Mouse (Mus musculus): ENCODE data around the gene Trank1. TPM values are rescaled to one million over a fixed set of nuclear protein-coding genes. Genes with fewer than 3 reads are reported as not detected.

Gene Trank1
- total and polyA plus RNA-seq, 3 experiments: 0.13 to 0.66 (median 0.34) TPM

- DNase-seq (ENCODE audit: extremely low read depth): no peak
These were observed 39.2 kb upstream of the Trank1 start for GRCm38 (mm10) chr9:111272356-111272755.

GRCm38 (mm10) chr9:111272996-111273785 is 38.3 kb upstream of the Trank1 start:
- dilution Hi-C loops (cut with MboI; ENCODE audit: extremely low pct_ligation_motif_present, extremely low pct_unique_long_range_greater_than_20kb, low sequenced_read_pairs) (no loop called here), in situ Hi-C loops (cut with MboI; ENCODE audit: low pct_ligation_motif_present, low pct_unique_long_range_greater_than_20kb, low sequenced_read_pairs) (loop anchor here (10.0 kb wide), 1 partner anchor 192 kb away; no protein-coding TSS in a partner anchor)
- no peak for TF ChIP-seq BHLHE40 (IDR thresholded peaks at IDR 0.05; ENCODE audit: low read depth, low read length)
- peak; percentile 13; the same call in 1 of the 2 replicates for TF ChIP-seq SIN3A (IDR thresholded peaks at IDR 0.05; ENCODE audit: low read length)
- Histone ChIP-seq H3K4me3 (replicated peaks in 1 of 3; ENCODE audit: low read depth in 2 of 3, low read length in 2 of 3, poor library complexity in 1 of 3) (peak overlapping the region; percentile 74 to 92 (median 82)), H3K9me3 (replicated peaks; ENCODE audit: low read length) (no peaks in the 10 kb centered on the region), H3K36me3 (replicated peaks in 1 of 2; ENCODE audit: control insufficient read depth in 1 of 2, insufficient read depth in 1 of 2, low read length in 1 of 2) (peaks cover 5 to 35% of the 10 kb centered on the region in 2 experiments), H3K79me2 (replicated peaks; ENCODE audit: control insufficient read depth, extremely low read depth, insufficient read depth, poor library complexity, severe bottlenecking) (peaks cover 61% of the 10 kb centered on the region), H3K27me3 (replicated peaks) (no peaks in the 10 kb centered on the region), H3K4me2 (ENCODE audit: insufficient read depth, low read depth, poor library complexity, severe bottlenecking) (peak overlapping the region; percentile 94), H3K9ac (ENCODE audit: insufficient read depth, low read depth) (peak overlapping the region; percentile 81), H3K4me1 (ENCODE audit: control insufficient read depth in 1 of 2, insufficient read depth in 2 of 2) (peaks cover 9 to 50% of the 10 kb centered on the region in 2 experiments; a peak in 3 of 4 replicates), H3K27ac (ENCODE audit: insufficient read depth, low read depth) (no peak overlapping the region)
- no peak for DNase-seq (ENCODE audit: extremely low read depth)

More at GRCm38 (mm10) chr9:111272356-111272755, 39.2 kb upstream of the Trank1 start:
- TF ChIP-seq ZC3H11A (IDR thresholded peaks at IDR 0.05; ENCODE audit: low read depth, low read length): no peak
- TF ChIP-seq IRF4 (IDR thresholded peaks at IDR 0.05; ENCODE audit: low read depth, low read length): no peak
- TF ChIP-seq SMC3 (IDR thresholded peaks at IDR 0.05; ENCODE audit: low read depth, low read length): no peak
- TF ChIP-seq POLR2A (IDR thresholded peaks at IDR 0.05; ENCODE audit: low read depth, low read length): no peak
- no peak for TF ChIP-seq MXI1 (IDR thresholded peaks at IDR 0.05; ENCODE audit: low read depth, low read length)
- TF ChIP-seq NRF1 (IDR thresholded peaks at IDR 0.05; ENCODE audit: low read depth, low read length): no peak
- no peak for TF ChIP-seq JUN (IDR thresholded peaks at IDR 0.05; ENCODE audit: insufficient read depth, low read depth, low read length)
- no peak for TF ChIP-seq GABPA (IDR thresholded peaks at IDR 0.05; ENCODE audit: insufficient replicate concordance, low read depth, low read length)
- no peak for TF ChIP-seq TCF12 (IDR thresholded peaks at IDR 0.05; ENCODE audit: low read depth, low read length)
- TF ChIP-seq ETS1 (conservative IDR thresholded peaks at IDR 0.05; ENCODE audit: low read depth, low read length): no peak
- no peak for TF ChIP-seq CTCF (conservative IDR thresholded peaks at IDR 0.05 in 1 of 2, IDR thresholded peaks at IDR 0.05 in 1 of 2; ENCODE audit: low read depth in 2 of 2, low read length in 2 of 2)
- no peak for TF ChIP-seq EP300 (IDR thresholded peaks at IDR 0.05; ENCODE audit: low read length)
- no peak for TF ChIP-seq RAD21 (IDR thresholded peaks at IDR 0.05; ENCODE audit: low read depth, low read length)
- no peak for TF ChIP-seq HCFC1 (IDR thresholded peaks at IDR 0.05; ENCODE audit: low read depth, low read length)
- Histone ChIP-seq H3K27ac (ENCODE audit: insufficient read depth, low read depth) (peak overlapping the region; percentile 78), H3K9ac (ENCODE audit: insufficient read depth, low read depth) (peak overlapping the region; percentile 81), H3K4me2 (ENCODE audit: insufficient read depth, low read depth, poor library complexity, severe bottlenecking) (peak overlapping the region; percentile 94; the same call in 1 of the 2 replicates), H3K4me1 (ENCODE audit: control insufficient read depth in 1 of 2, insufficient read depth in 2 of 2) (peaks cover 9 to 42% of the 10 kb centered on the region in 2 experiments; a peak in 3 of 4 replicates), H3K4me3 (replicated peaks in 1 of 3; ENCODE audit: low read depth in 2 of 3, low read length in 2 of 3, poor library complexity in 1 of 3) (peak overlapping the region; percentile 74 to 92 (median 82)), H3K36me3 (replicated peaks in 1 of 2; ENCODE audit: control insufficient read depth in 1 of 2, insufficient read depth in 1 of 2, low read length in 1 of 2) (peaks cover 7 to 36% of the 10 kb centered on the region in 2 experiments), H3K9me3 (replicated peaks; ENCODE audit: low read length) (no peaks in the 10 kb centered on the region), H3K27me3 (replicated peaks) (no peaks in the 10 kb centered on the region), H3K79me2 (replicated peaks; ENCODE audit: control insufficient read depth, extremely low read depth, insufficient read depth, poor library complexity, severe bottlenecking) (peaks cover 61% of the 10 kb centered on the region)
- dilution Hi-C loops (cut with MboI; ENCODE audit: extremely low pct_ligation_motif_present, extremely low pct_unique_long_range_greater_than_20kb, low sequenced_read_pairs) (no loop called here), in situ Hi-C loops (cut with MboI; ENCODE audit: low pct_ligation_motif_present, low pct_unique_long_range_greater_than_20kb, low sequenced_read_pairs) (loop anchor here (10.0 kb wide), 1 partner anchor 192 kb away; no protein-coding TSS in a partner anchor)
